Mouse (Mus musculus): ENCODE measurements at regions not wholly inside any gene's neighbourhood (a gene's known extent, or its start where the extent isn't known, plus 50 kb on each side); places are given as distances from the start of the nearest gene placed in this dataset.
"Not testable (repeated sequence)": the region's sequence is repeated elsewhere in the genome, so short reads cannot be mapped to it uniquely, and the experiment has no call there.

GRCm38 (mm10) chr13:39441799-39442198 is 481.1 kb upstream of the Slc35b3 start:
- DNase-seq (ENCODE audit: low spot score) (no peak), ATAC-seq (no peak)
- WGBS, result 89% methylated on average over 13 of the region's 13 CpGs
- H3K9ac ChIP-seq (ENCODE audit: low read length), result no peak overlapping the region
- H3K9me3 ChIP-seq (replicated peaks; ENCODE audit: control insufficient read depth, low read length), result no peaks in the 10 kb centered on the region
- no peaks in the 10 kb centered on the region for H3K27me3 ChIP-seq (replicated peaks; ENCODE audit: control insufficient read depth, insufficient read depth, low read length)
- H3K36me3 ChIP-seq (ENCODE audit: control insufficient read depth, insufficient read depth, low read length), result no peaks in the 10 kb centered on the region
- no peaks in the 10 kb centered on the region for H3K4me1 ChIP-seq (ENCODE audit: control insufficient read depth, insufficient read depth, low read length)
- no peak overlapping the region for H3K27ac ChIP-seq (ENCODE audit: low read depth, low read length)
- H3K4me3 ChIP-seq (ENCODE audit: low read depth, low read length), result no peak overlapping the region
- H3K4me2 ChIP-seq (ENCODE audit: low read length), result no peak overlapping the region

- Histone ChIP-seq H3K36me3 (ENCODE audit: control insufficient read depth, insufficient read depth, low read length) (no peaks in the 10 kb centered on the region), H3K9ac (ENCODE audit: low read length) (no peak overlapping the region), H3K27ac (ENCODE audit: low read depth, low read length) (no peak overlapping the region), H3K4me1 (ENCODE audit: control insufficient read depth, insufficient read depth, low read length) (no peaks in the 10 kb centered on the region), H3K27me3 (replicated peaks; ENCODE audit: control insufficient read depth, insufficient read depth, low read length) (no peaks in the 10 kb centered on the region), H3K9me3 (replicated peaks; ENCODE audit: control insufficient read depth, low read length) (no peaks in the 10 kb centered on the region), H3K4me2 (ENCODE audit: low read length) (no peak overlapping the region), H3K4me3 (ENCODE audit: low read depth, low read length) (no peak overlapping the region)
- peak; percentile 84 for ATAC-seq
- DNase-seq (ENCODE audit: low spot score), result peak; percentile 84
- WGBS, result 13% methylated on average over 8 of the region's 8 CpGs
Observed at GRCm38 (mm10) chr13:39440907-39441306, 480.2 kb upstream of the Slc35b3 start.

GRCm38 (mm10) chr13:39440336-39440735 is 479.7 kb upstream of the Slc35b3 start:
- WGBS, result 92% methylated on average over 10 of the region's 10 CpGs
- no peak for ATAC-seq

GRCm38 (mm10) chr13:39427996-39428395 is 467.3 kb upstream of the Slc35b3 start:
- DNase-seq (ENCODE audit: low spot score), result no peak
- no peak overlapping the region for H3K27ac ChIP-seq (ENCODE audit: low read depth, low read length)
- no peak for ATAC-seq
- no peak overlapping the region for H3K9ac ChIP-seq (ENCODE audit: low read length)
- no peaks in the 10 kb centered on the region for H3K9me3 ChIP-seq (replicated peaks; ENCODE audit: control insufficient read depth, low read length)
- no peaks in the 10 kb centered on the region for H3K36me3 ChIP-seq (ENCODE audit: control insufficient read depth, insufficient read depth, low read length)
- H3K4me3 ChIP-seq (ENCODE audit: low read depth, low read length), result no peak overlapping the region
- 78% methylated on average over 3 of the region's 3 CpGs for WGBS
- H3K4me2 ChIP-seq (ENCODE audit: low read length), result no peak overlapping the region
- no peaks in the 10 kb centered on the region for H3K4me1 ChIP-seq (ENCODE audit: control insufficient read depth, insufficient read depth, low read length)
- H3K27me3 ChIP-seq (replicated peaks; ENCODE audit: control insufficient read depth, insufficient read depth, low read length), result no peaks in the 10 kb centered on the region

More at GRCm38 (mm10) chr13:39440336-39440735, 479.7 kb upstream of the Slc35b3 start:
- Histone ChIP-seq H3K27me3 (replicated peaks; ENCODE audit: control insufficient read depth, insufficient read depth, low read length) (no peaks in the 10 kb centered on the region), H3K4me2 (ENCODE audit: low read length) (no peak overlapping the region), H3K27ac (ENCODE audit: low read depth, low read length) (no peak overlapping the region), H3K9ac (ENCODE audit: low read length) (no peak overlapping the region), H3K4me3 (ENCODE audit: low read depth, low read length) (no peak overlapping the region), H3K4me1 (ENCODE audit: control insufficient read depth, insufficient read depth, low read length) (no peaks in the 10 kb centered on the region), H3K36me3 (ENCODE audit: control insufficient read depth, insufficient read depth, low read length) (no peaks in the 10 kb centered on the region), H3K9me3 (replicated peaks; ENCODE audit: control insufficient read depth, low read length) (no peaks in the 10 kb centered on the region)
- DNase-seq (ENCODE audit: low spot score), result no peak

- no peak overlapping the region for H3K4me3 ChIP-seq (ENCODE audit: low read depth, low read length)
- H3K27ac ChIP-seq (ENCODE audit: low read depth, low read length), result no peak overlapping the region
- H3K4me1 ChIP-seq (ENCODE audit: control insufficient read depth, insufficient read depth, low read length), result no peaks in the 10 kb centered on the region
- no peak for ATAC-seq
- DNase-seq (ENCODE audit: low spot score), result no peak
- H3K36me3 ChIP-seq (ENCODE audit: control insufficient read depth, insufficient read depth, low read length), result no peaks in the 10 kb centered on the region
- no peaks in the 10 kb centered on the region for H3K9me3 ChIP-seq (replicated peaks; ENCODE audit: control insufficient read depth, low read length)
- no peak overlapping the region for H3K9ac ChIP-seq (ENCODE audit: low read length)
- 70% methylated on average over 6 of the region's 6 CpGs for WGBS
- no peak overlapping the region for H3K4me2 ChIP-seq (ENCODE audit: low read length)
- no peaks in the 10 kb centered on the region for H3K27me3 ChIP-seq (replicated peaks; ENCODE audit: control insufficient read depth, insufficient read depth, low read length)
Observed at GRCm38 (mm10) chr13:39425944-39426343, 465.3 kb upstream of the Slc35b3 start.

GRCm38 (mm10) chr13:39418127-39418526 is 457.5 kb upstream of the Slc35b3 start:
- H3K4me2 ChIP-seq (ENCODE audit: low read length), result no peak overlapping the region
- DNase-seq (ENCODE audit: low spot score) (no peak), ATAC-seq (no peak)
- WGBS, result 56% methylated on average over 7 of the region's 7 CpGs
- H3K36me3 ChIP-seq (ENCODE audit: control insufficient read depth, insufficient read depth, low read length), result no peaks in the 10 kb centered on the region
- no peak overlapping the region for H3K27ac ChIP-seq (ENCODE audit: low read depth, low read length)
- no peak overlapping the region for H3K4me3 ChIP-seq (ENCODE audit: low read depth, low read length)
- no peak overlapping the region for H3K9ac ChIP-seq (ENCODE audit: low read length)
- no peaks in the 10 kb centered on the region for H3K27me3 ChIP-seq (replicated peaks; ENCODE audit: control insufficient read depth, insufficient read depth, low read length)
- no peaks in the 10 kb centered on the region for H3K9me3 ChIP-seq (replicated peaks; ENCODE audit: control insufficient read depth, low read length)
- H3K4me1 ChIP-seq (ENCODE audit: control insufficient read depth, insufficient read depth, low read length), result no peaks in the 10 kb centered on the region

- ATAC-seq (no peak), DNase-seq (ENCODE audit: low spot score) (peak; percentile 30)
- Histone ChIP-seq H3K4me3 (ENCODE audit: low read depth, low read length) (no peak overlapping the region), H3K36me3 (ENCODE audit: control insufficient read depth, insufficient read depth, low read length) (no peaks in the 10 kb centered on the region), H3K9me3 (replicated peaks; ENCODE audit: control insufficient read depth, low read length) (no peaks in the 10 kb centered on the region), H3K9ac (ENCODE audit: low read length) (no peak overlapping the region), H3K4me2 (ENCODE audit: low read length) (no peak overlapping the region), H3K4me1 (ENCODE audit: control insufficient read depth, insufficient read depth, low read length) (no peaks in the 10 kb centered on the region), H3K27me3 (replicated peaks; ENCODE audit: control insufficient read depth, insufficient read depth, low read length) (no peaks in the 10 kb centered on the region; the same call in 1 of the 2 replicates), H3K27ac (ENCODE audit: low read depth, low read length) (no peak overlapping the region)
- 39% methylated on average over 14 of the region's 14 CpGs for WGBS
Observed at GRCm38 (mm10) chr13:39411471-39412251, 451.0 kb upstream of the Slc35b3 start.

- 86% methylated on average over 3 of the region's 3 CpGs for WGBS
- no peak overlapping the region for H3K9ac ChIP-seq (ENCODE audit: low read length)
- no peak overlapping the region for H3K27ac ChIP-seq (ENCODE audit: low read depth, low read length)
- no peaks in the 10 kb centered on the region for H3K36me3 ChIP-seq (ENCODE audit: control insufficient read depth, insufficient read depth, low read length)
- no peak overlapping the region for H3K4me2 ChIP-seq (ENCODE audit: low read length)
- ATAC-seq (no peak), DNase-seq (ENCODE audit: low spot score) (no peak)
- no peaks in the 10 kb centered on the region for H3K27me3 ChIP-seq (replicated peaks; ENCODE audit: control insufficient read depth, insufficient read depth, low read length)
- H3K4me3 ChIP-seq (ENCODE audit: low read depth, low read length), result no peak overlapping the region
- H3K4me1 ChIP-seq (ENCODE audit: control insufficient read depth, insufficient read depth, low read length), result no peaks in the 10 kb centered on the region
- no peaks in the 10 kb centered on the region for H3K9me3 ChIP-seq (replicated peaks; ENCODE audit: control insufficient read depth, low read length)
Observed at GRCm38 (mm10) chr13:39392589-39392988, 431.9 kb upstream of the Slc35b3 start.

- not testable (repeated sequence) for DNase-seq (ENCODE audit: low spot score); H3K27ac ChIP-seq (ENCODE audit: low read depth, low read length); H3K9ac ChIP-seq (ENCODE audit: low read length); H3K4me3 ChIP-seq (ENCODE audit: low read depth, low read length); H3K4me2 ChIP-seq (ENCODE audit: low read length); H3K27me3 ChIP-seq (replicated peaks; ENCODE audit: control insufficient read depth, insufficient read depth, low read length); H3K9me3 ChIP-seq (replicated peaks; ENCODE audit: control insufficient read depth, low read length); H3K4me1 ChIP-seq (ENCODE audit: control insufficient read depth, insufficient read depth, low read length); H3K36me3 ChIP-seq (ENCODE audit: control insufficient read depth, insufficient read depth, low read length); ATAC-seq
- WGBS, result 86% methylated on average over 1 of the region's 1 CpGs
Observed at GRCm38 (mm10) chr13:39392151-39392550, 431.5 kb upstream of the Slc35b3 start.
